ENCODE assay signal across 28 mouse cellular contexts in genomic region chr3:102181191-102181590, GRCm38 (mm10). TPM values are rescaled to one million over a fixed set of nuclear protein-coding genes. Genes with fewer than 3 reads are reported as not detected.
A peak's percentile ranks its signal among the peaks of the same experiment; 100 is the strongest.
DNase-seq lines count a peak whose midpoint lies in the region; ATAC-seq lines count a peak whose summit lies in the region.
"Had no signal": no experiment of that assay in that cellular context is flagged by ENCODE, and none has a peak within 500 bp of the region (broad histone marks: within the 10 kb centered on the region; RNA-seq: fewer than 3 reads in every experiment).

No protein-coding gene starts in this region.

- no peak overlapping the region for H3K4me3 ChIP-seq in heart, embryonic 11.5 days (ENCODE audit: low read depth, low read length)
- H3K4me3 ChIP-seq in heart, embryonic 16.5 days (ENCODE audit: low read length): no peak overlapping the region
- no peak overlapping the region for H3K4me3 ChIP-seq in neural tube, embryonic 15.5 days (replicated peaks)
- H3K4me3 ChIP-seq: embryonic facial prominence, embryonic 13.5 days; forebrain, embryonic 10.5 days; forebrain, embryonic 15.5 days; hindbrain, embryonic 10.5 days; intestine, embryonic 15.5 days; liver, embryonic 13.5 days; megakaryocyte, embryonic 14.5 days; midbrain, embryonic 12.5 days had no signal

- no peak overlapping the region for H3K9ac ChIP-seq in heart, embryonic 11.5 days (ENCODE audit: low read depth, low read length)
- no peak overlapping the region for H3K9ac ChIP-seq in heart, embryonic 16.5 days (ENCODE audit: low read length)
- no peak overlapping the region for H3K9ac ChIP-seq in neural tube, embryonic 15.5 days (replicated peaks)
- H3K9ac ChIP-seq: embryonic facial prominence, embryonic 13.5 days; forebrain, embryonic 15.5 days; intestine, embryonic 15.5 days; liver, embryonic 13.5 days; midbrain, embryonic 12.5 days had no signal

- WGBS in heart, embryonic 11.5 days (ENCODE audit: insufficient replicate concordance): 82% methylated on average over 4 of the region's 4 CpGs
- WGBS in heart, embryonic 16.5 days: 70% methylated on average over 4 of the region's 4 CpGs
- 59% methylated on average over 4 of the region's 4 CpGs for WGBS in neural tube, embryonic 15.5 days

- H3K27ac ChIP-seq in heart, embryonic 11.5 days (ENCODE audit: low read depth, low read length): 0 out of 2 replicates have a peak overlapping the region, but pooled peaks have one; percentile 32
- peak overlapping the region; percentile 60; the same call in 1 of the 2 replicates for H3K27ac ChIP-seq in heart, embryonic 16.5 days (ENCODE audit: low read length)
- H3K27ac ChIP-seq in neural tube, embryonic 15.5 days (replicated peaks): no peak overlapping the region
- H3K27ac ChIP-seq: embryonic facial prominence, embryonic 13.5 days; forebrain, embryonic 15.5 days; hindbrain, embryonic 10.5 days; intestine, embryonic 15.5 days; kidney, postnatal 0 days; liver, embryonic 13.5 days; midbrain, embryonic 12.5 days had no signal

- no peaks in the 10 kb centered on the region for H3K9me3 ChIP-seq in heart, embryonic 11.5 days (replicated peaks; ENCODE audit: control insufficient read depth, low read length)
- peaks cover 6% of the 10 kb centered on the region for H3K9me3 ChIP-seq in heart, embryonic 16.5 days (replicated peaks; ENCODE audit: control insufficient read depth, low read length)
- H3K9me3 ChIP-seq in neural tube, embryonic 15.5 days (replicated peaks): no peaks in the 10 kb centered on the region
- H3K9me3 ChIP-seq: forebrain, embryonic 15.5 days; intestine, embryonic 15.5 days; liver, embryonic 13.5 days had no signal

- no peak overlapping the region for H3K4me2 ChIP-seq in heart, embryonic 11.5 days
- H3K4me2 ChIP-seq in heart, embryonic 16.5 days (ENCODE audit: low read depth, low read length): no peak overlapping the region
- no peak overlapping the region for H3K4me2 ChIP-seq in neural tube, embryonic 15.5 days
- H3K4me2 ChIP-seq: embryonic facial prominence, embryonic 13.5 days; forebrain, embryonic 15.5 days; intestine, embryonic 15.5 days; liver, embryonic 13.5 days; midbrain, embryonic 12.5 days had no signal

- no peaks in the 10 kb centered on the region for H3K27me3 ChIP-seq in heart, embryonic 11.5 days (ENCODE audit: control insufficient read depth, insufficient read depth, low read length)
- no peaks in the 10 kb centered on the region for H3K27me3 ChIP-seq in heart, embryonic 16.5 days (ENCODE audit: control insufficient read depth, insufficient read depth, low read length)
- H3K27me3 ChIP-seq in neural tube, embryonic 15.5 days (replicated peaks): no peaks in the 10 kb centered on the region
- H3K27me3 ChIP-seq: embryonic facial prominence, embryonic 13.5 days; forebrain, embryonic 15.5 days; intestine, embryonic 15.5 days; liver, embryonic 13.5 days; megakaryocyte, embryonic 14.5 days; midbrain, embryonic 12.5 days had no signal

- ATAC-seq in heart, embryonic 11.5 days (replicated peaks; ENCODE audit: insufficient number of reproducible peaks, low FRiP score, low TSS enrichment): no peak
- ATAC-seq in heart, embryonic 16.5 days (replicated peaks; ENCODE audit: extremely low read depth, insufficient read depth, low FRiP score): no peak
- ATAC-seq in neural tube, embryonic 15.5 days (ENCODE audit: low FRiP score): peak; percentile 60; the same call in 1 of the 2 replicates
- ATAC-seq: intestine, embryonic 15.5 days; lung, postnatal 0 days had no signal

- peaks cover 12% of the 10 kb centered on the region for H3K4me1 ChIP-seq in heart, embryonic 11.5 days (ENCODE audit: control insufficient read depth, insufficient read depth, low read length)
- H3K4me1 ChIP-seq in heart, embryonic 16.5 days (ENCODE audit: control insufficient read depth, insufficient read depth, low read length): peaks cover 10% of the 10 kb centered on the region
- no peaks in the 10 kb centered on the region for H3K4me1 ChIP-seq in neural tube, embryonic 15.5 days
- H3K4me1 ChIP-seq: megakaryocyte, embryonic 14.5 days; midbrain, embryonic 12.5 days had no signal

- peaks cover 19% of the 10 kb centered on the region for H3K36me3 ChIP-seq in heart, embryonic 11.5 days (ENCODE audit: control insufficient read depth, insufficient read depth, low read length)
- H3K36me3 ChIP-seq in heart, embryonic 16.5 days (ENCODE audit: control insufficient read depth, insufficient read depth): peaks cover 25% of the 10 kb centered on the region
- H3K36me3 ChIP-seq in neural tube, embryonic 15.5 days: peaks cover 5% of the 10 kb centered on the region; the same call in 1 of the 2 replicates
- H3K36me3 ChIP-seq: forebrain, embryonic 15.5 days; G1E; midbrain, embryonic 12.5 days had no signal

- DNase-seq in heart, adult 9 months (ENCODE audit: low spot score in 2 of 2): no peak
- DNase-seq in heart, adult 18-20 months: no peak
- peak; percentile 85 for DNase-seq in adrenal gland, adult 8-10 months
- DNase-seq in kidney, adult 9 months: no peak
- DNase-seq: cerebellum, adult 11-12 months; gastrocnemius, postnatal 25 days; kidney, adult 2 months; layer of hippocampus, postnatal 36 days; liver, embryonic 13.5 days; lung, adult 18-20 months; lung, postnatal 4 days; right cerebral cortex, adult 18-20 months; spleen, adult 18-20 months; thymus, postnatal 14 days had no signal

RNA-seq across cellular contexts. Expression of gene Vangl1, which starts 23.3 kb away (rescaled TPM):
- polyA plus RNA-seq in heart, embryonic 11.5 days (2014; fragmentation: Nextera tagmentation; extraction: Ambion mirVana): 29.4 and 31.6 TPM in 2 replicates
- polyA plus RNA-seq in heart, embryonic 16.5 days (2015; fragmentation: Nextera tagmentation; extraction: Ambion mirVana): 22.9 and 25.3 TPM in 2 replicates
- 10 to 100 TPM in 1 of 2 experiments, 1 to 10 TPM in 1; 8.6 to 12.3 TPM for total RNA-seq in heart, adult 18-20 months (2021)
- total RNA-seq in adrenal gland, adult 8-10 months (2022): 10 to 100 TPM; 25.7 to 40.5 (median 29.8) TPM
- 9.0 and 11.8 TPM in 2 replicates for polyA plus RNA-seq in neural tube, embryonic 15.5 days (2015; fragmentation: Nextera tagmentation; extraction: Ambion mirVana)
- total RNA-seq: neutrophil, adult 5-6 weeks had no signal
